Mouse (Mus musculus): ENCODE data around the gene Vps8.

Gene Vps8

GRCm38 (mm10) chr16:21422645-21423545, at the start of gene Vps8:
Gene Vps8, plus strand, starts transcription at chr16:21423118.
- peak; percentile 97 for DNase-seq (ENCODE audit: low read depth, low spot score)

- DNase-seq (ENCODE audit: low read depth, low spot score), result peak; percentile 78
Observed at GRCm38 (mm10) chr16:21373316-21373960, 49.5 kb upstream of the Vps8 start.

GRCm38 (mm10) chr16:21374067-21374466, 48.9 kb upstream of the Vps8 start:
- peak; percentile 85 for DNase-seq (ENCODE audit: low read depth, low spot score)

- DNase-seq (ENCODE audit: low read depth, low spot score), result no peak
Observed at GRCm38 (mm10) chr16:21375147-21375546, 47.8 kb upstream of the Vps8 start.

GRCm38 (mm10) chr16:21376316-21376715, 46.6 kb upstream of the Vps8 start:
- DNase-seq (ENCODE audit: low read depth, low spot score), result no peak

- no peak for DNase-seq (ENCODE audit: low read depth, low spot score)
Observed at GRCm38 (mm10) chr16:21376949-21377604, 45.8 kb upstream of the Vps8 start.

- DNase-seq (ENCODE audit: low read depth, low spot score), result no peak
Observed at GRCm38 (mm10) chr16:21377605-21377968, 45.3 kb upstream of the Vps8 start.

- DNase-seq (ENCODE audit: low read depth, low spot score), result peak; percentile 22
Observed at GRCm38 (mm10) chr16:21381469-21381868, 41.4 kb upstream of the Vps8 start.

- no peak for DNase-seq (ENCODE audit: low read depth, low spot score)
Observed at GRCm38 (mm10) chr16:21382152-21382911, 40.6 kb upstream of the Vps8 start.

GRCm38 (mm10) chr16:21385926-21386881, 36.7 kb upstream of the Vps8 start:
- DNase-seq (ENCODE audit: low read depth, low spot score), result no peak

GRCm38 (mm10) chr16:21389316-21389715, 33.6 kb upstream of the Vps8 start:
- DNase-seq (ENCODE audit: low read depth, low spot score), result no peak

GRCm38 (mm10) chr16:21390744-21391143, 32.2 kb upstream of the Vps8 start:
- DNase-seq (ENCODE audit: low read depth, low spot score), result no peak

GRCm38 (mm10) chr16:21392099-21392498, 30.8 kb upstream of the Vps8 start:
- no peak for DNase-seq (ENCODE audit: low read depth, low spot score)

- peak; percentile 92 for DNase-seq (ENCODE audit: low read depth, low spot score)
Observed at GRCm38 (mm10) chr16:21392517-21393112, 30.3 kb upstream of the Vps8 start.

- DNase-seq (ENCODE audit: low read depth, low spot score), result peak; percentile 56
Observed at GRCm38 (mm10) chr16:21395546-21395945, 27.4 kb upstream of the Vps8 start.

- no peak for DNase-seq (ENCODE audit: low read depth, low spot score)
Observed at GRCm38 (mm10) chr16:21397681-21398080, 25.2 kb upstream of the Vps8 start.

GRCm38 (mm10) chr16:21398345-21399051, 24.4 kb upstream of the Vps8 start:
- peak; percentile 43 for DNase-seq (ENCODE audit: low read depth, low spot score)

- no peak for DNase-seq (ENCODE audit: low read depth, low spot score)
Observed at GRCm38 (mm10) chr16:21399942-21400341, 23.0 kb upstream of the Vps8 start.

GRCm38 (mm10) chr16:21402068-21402467, 20.9 kb upstream of the Vps8 start:
- DNase-seq (ENCODE audit: low read depth, low spot score), result peak; percentile 70
